Mouse (Mus musculus): Measurements from ENCODE around the gene Rab27a. TPM values are rescaled to one million over a fixed set of nuclear protein-coding genes. Genes with fewer than 3 reads are reported as not detected.
"Not testable (repeated sequence)": the region's sequence is repeated elsewhere in the genome, so short reads cannot be mapped to it uniquely, and the experiment has no call there.

Gene Rab27a
- total and polyA plus RNA-seq, 3 experiments, result 2.3 to 5.6 (median 4.5) TPM

DNA sequence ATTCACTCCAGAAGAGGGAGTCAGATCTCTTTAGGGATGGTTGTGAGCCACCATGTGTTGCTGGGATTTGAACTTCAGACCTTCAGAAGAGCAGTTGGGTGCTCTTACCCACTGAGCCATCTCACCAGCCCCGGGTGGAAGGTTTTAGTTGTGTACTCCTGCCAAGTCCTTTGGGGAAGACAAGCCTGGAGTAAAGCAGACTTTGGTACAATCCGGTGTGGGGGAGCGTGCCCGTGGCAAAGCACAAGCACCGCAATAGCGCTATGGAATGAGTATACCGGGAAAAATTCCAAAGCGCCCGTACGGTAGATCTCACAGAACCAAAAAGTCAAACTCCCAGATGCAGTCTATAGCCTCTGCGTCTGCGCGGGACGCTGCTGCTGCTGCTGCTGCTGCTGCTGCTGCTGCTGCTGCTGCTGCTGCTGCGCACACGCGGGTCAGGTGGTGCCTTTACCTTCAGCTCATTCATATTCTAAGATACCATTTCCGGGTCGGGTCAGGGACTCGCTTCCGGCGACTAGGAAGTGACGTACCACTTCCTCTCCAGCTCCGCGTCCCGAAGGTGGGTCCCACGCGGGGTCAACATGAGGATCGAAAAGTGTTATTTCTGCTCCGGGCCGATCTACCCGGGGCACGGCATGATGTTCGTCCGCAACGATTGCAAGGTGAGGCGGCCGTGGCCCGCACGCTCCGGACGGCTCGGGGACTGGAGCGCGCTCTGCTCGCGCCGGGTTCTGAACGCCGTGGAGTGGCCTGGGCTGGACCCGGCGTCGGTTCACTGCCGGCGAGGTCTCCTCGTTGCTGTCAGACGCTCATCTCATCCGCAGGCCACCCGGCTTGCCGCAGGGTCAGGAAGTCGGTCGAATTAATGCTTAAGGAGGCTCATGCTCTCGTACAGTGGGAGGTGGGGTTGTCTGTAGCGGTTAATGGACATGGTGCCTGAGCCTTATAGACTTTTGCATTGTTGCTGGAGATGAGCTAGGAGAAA, 68.6 kb downstream of the Rab27a start, which contains the start of gene Rsl24d1:
Rsl24d1 (plus strand) TSS at position 508 of the 988 bp plus-strand sequence.
- Histone ChIP-seq H3K27ac (peak within 1 kb of the TSS; percentile 77), H3K79me2 (replicated peaks; ENCODE audit: control insufficient read depth, insufficient read depth, low read length) (peaks cover 2% of the 10 kb centered on the region; the same call in 1 of the 2 replicates), H3K36me3 (ENCODE audit: control insufficient read depth, insufficient read depth, low read length) (no peaks in the 10 kb centered on the region; the same call in none of the 2 replicates), H3K4me3 (peak within 1 kb of the TSS; percentile 88), H3K27me3 (ENCODE audit: control insufficient read depth, insufficient read depth, low read length) (no peaks in the 10 kb centered on the region), H3K4me1 (ENCODE audit: control insufficient read depth, insufficient read depth, low read length) (no peaks in the 10 kb centered on the region), H3K9ac (ENCODE audit: low read depth, low read length) (peak within 1 kb of the TSS; percentile 96)
- peak; percentile 86 to 90 for DNase-seq
- intact Hi-C loops (cut with DNase I), result loop anchor here (5.0 kb wide), 2 partner anchors 71 to 126 kb away; partner anchors contain the start of genes Ccpg1, Ccpg1os, Pigb and Rab27a
- WGBS, result under 1% methylated on average over 64 of the region's 64 CpGs
- TF ChIP-seq EP300 (IDR thresholded peaks at IDR 0.05; ENCODE audit: insufficient read depth, low read depth, low read length), result no peak
- TF ChIP-seq POLR2A (IDR thresholded peaks at IDR 0.05; ENCODE audit: insufficient read depth, low read depth, low read length), result peak; percentile 66

DNA sequence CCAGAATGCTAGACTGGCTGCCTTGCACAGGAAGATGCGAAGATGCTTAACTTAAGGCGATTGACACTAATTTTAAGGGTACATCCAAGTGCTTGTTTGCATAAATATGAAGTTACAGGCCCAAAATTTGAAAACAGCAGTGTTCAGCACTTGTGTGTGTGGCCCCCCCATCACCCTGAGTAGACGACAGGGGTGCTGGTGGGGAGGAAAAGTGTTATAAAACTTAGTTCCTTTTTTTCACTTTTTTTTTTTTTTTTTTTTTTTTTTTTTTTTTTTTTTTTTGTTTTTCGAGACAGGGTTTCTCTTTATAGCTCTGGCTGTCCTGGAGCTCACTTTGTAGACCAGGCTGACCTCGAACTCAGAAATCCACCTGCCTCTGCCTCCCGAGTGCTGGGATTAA, 72.0 kb downstream of the Rab27a start:
- H3K9ac ChIP-seq (ENCODE audit: low read depth, low read length); H3K4me1 ChIP-seq (ENCODE audit: control insufficient read depth, insufficient read depth, low read length); H3K79me2 ChIP-seq (replicated peaks; ENCODE audit: control insufficient read depth, insufficient read depth, low read length); H3K27me3 ChIP-seq (ENCODE audit: control insufficient read depth, insufficient read depth, low read length); intact Hi-C loops (cut with DNase I); H3K4me3 ChIP-seq; H3K36me3 ChIP-seq (ENCODE audit: control insufficient read depth, insufficient read depth, low read length); DNase-seq; H3K27ac ChIP-seq: not testable (repeated sequence)
- 72% methylated on average over 6 of the region's 6 CpGs for WGBS

DNA sequence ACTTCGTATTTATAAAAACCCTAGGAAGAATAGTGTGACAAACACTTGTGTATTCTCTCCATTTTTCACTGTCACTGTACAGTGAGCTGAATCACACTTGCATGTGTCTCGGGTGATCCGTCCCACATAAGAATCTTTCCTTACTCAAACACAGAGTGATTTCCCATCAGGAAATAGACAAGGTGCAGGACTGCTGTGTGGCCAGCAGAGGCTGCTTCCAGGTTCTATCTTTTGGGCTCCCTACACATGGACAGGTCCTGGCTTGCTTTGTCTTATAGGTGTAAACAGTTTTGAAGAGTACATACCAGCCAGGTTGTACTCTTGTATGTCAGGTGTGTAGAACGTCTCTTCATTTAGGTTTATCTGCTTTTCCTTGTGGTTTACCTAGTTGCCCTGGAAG, 73.4 kb downstream of the Rab27a start:
- H3K27me3 ChIP-seq (ENCODE audit: control insufficient read depth, insufficient read depth, low read length), result no peaks in the 10 kb centered on the region
- 76% methylated on average over 4 of the region's 4 CpGs for WGBS
- no peaks in the 10 kb centered on the region; the same call in none of the 2 replicates for H3K36me3 ChIP-seq (ENCODE audit: control insufficient read depth, insufficient read depth, low read length)
- no peaks in the 10 kb centered on the region for H3K4me1 ChIP-seq (ENCODE audit: control insufficient read depth, insufficient read depth, low read length)
- no peak overlapping the region for H3K27ac ChIP-seq
- no peak overlapping the region for H3K9ac ChIP-seq (ENCODE audit: low read depth, low read length)
- no peak for DNase-seq
- no peak overlapping the region for H3K4me3 ChIP-seq
- intact Hi-C loops (cut with DNase I), result no loop called here
- no peak for TF ChIP-seq CTCF (IDR thresholded peaks at IDR 0.05)
- TF ChIP-seq POLR2A (IDR thresholded peaks at IDR 0.05; ENCODE audit: insufficient read depth, low read depth, low read length), result no peak
- no peak for TF ChIP-seq EP300 (IDR thresholded peaks at IDR 0.05; ENCODE audit: insufficient read depth, low read depth, low read length)
- peaks cover 2% of the 10 kb centered on the region; the same call in 1 of the 2 replicates for H3K79me2 ChIP-seq (replicated peaks; ENCODE audit: control insufficient read depth, insufficient read depth, low read length)

DNA sequence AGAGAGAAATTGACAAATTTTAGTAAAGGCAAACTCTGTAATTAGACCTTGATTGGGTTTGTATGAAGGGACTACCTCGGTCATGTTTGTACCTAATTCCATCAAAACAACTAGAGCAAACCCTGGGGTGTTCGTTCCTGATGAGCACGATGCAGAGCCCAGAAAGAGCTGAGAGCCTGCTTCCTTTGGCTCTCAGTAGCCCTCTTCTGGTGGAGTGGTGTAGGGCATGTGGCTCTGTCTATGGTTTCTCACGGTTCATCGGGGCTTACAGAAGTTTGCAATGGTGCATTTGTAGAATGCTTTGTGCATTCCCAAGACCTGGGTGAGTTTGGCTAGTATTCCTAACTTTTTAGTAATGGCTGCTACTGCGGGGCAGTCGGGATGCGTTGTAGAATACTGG, 77.1 kb downstream of the Rab27a start:
- Histone ChIP-seq H3K4me3 (no peak overlapping the region), H3K4me1 (ENCODE audit: control insufficient read depth, insufficient read depth, low read length) (no peaks in the 10 kb centered on the region), H3K9ac (ENCODE audit: low read depth, low read length) (no peak overlapping the region), H3K79me2 (replicated peaks; ENCODE audit: control insufficient read depth, insufficient read depth, low read length) (no peaks in the 10 kb centered on the region), H3K27me3 (ENCODE audit: control insufficient read depth, insufficient read depth, low read length) (no peaks in the 10 kb centered on the region), H3K27ac (no peak overlapping the region), H3K36me3 (ENCODE audit: control insufficient read depth, insufficient read depth, low read length) (no peaks in the 10 kb centered on the region; the same call in 1 of the 2 replicates)
- TF ChIP-seq EP300 (IDR thresholded peaks at IDR 0.05; ENCODE audit: insufficient read depth, low read depth, low read length) (no peak), CTCF (IDR thresholded peaks at IDR 0.05) (peak; percentile 59), POLR2A (IDR thresholded peaks at IDR 0.05; ENCODE audit: insufficient read depth, low read depth, low read length) (no peak)
- WGBS, result 63% methylated on average over 8 of the region's 8 CpGs
- no peak for DNase-seq
- intact Hi-C loops (cut with DNase I), result no loop called here

DNA sequence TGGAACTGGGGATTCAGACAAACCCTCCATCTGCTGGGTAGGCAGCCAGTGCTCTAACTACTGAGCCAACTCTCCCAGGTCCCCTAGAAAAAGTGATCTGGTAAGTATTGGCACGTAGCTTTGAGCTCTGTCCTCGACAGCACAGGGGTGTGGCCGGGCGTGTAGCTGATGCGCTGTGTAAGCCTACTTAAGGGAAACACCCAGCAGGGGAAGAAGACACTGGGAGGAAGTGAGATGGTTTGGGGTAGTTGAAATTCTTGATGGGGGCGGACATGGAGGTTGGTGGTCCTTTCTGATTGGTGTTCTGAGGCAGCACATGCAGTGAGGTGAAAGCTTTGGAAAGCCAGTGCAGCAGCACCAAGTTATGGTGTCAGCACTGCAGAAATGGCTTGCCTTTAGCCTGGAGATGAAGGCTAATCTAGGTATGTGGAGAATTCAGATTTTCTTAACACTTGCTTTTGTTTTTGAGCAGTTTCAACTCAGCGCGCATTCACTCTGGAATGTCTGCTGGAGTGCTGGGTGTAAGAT, 80.5 kb downstream of the Rab27a start:
- H3K27me3 ChIP-seq (ENCODE audit: control insufficient read depth, insufficient read depth, low read length), result no peaks in the 10 kb centered on the region
- intact Hi-C loops (cut with DNase I), result no loop called here
- WGBS, result 88% methylated on average over 8 of the region's 8 CpGs
- no peak overlapping the region for H3K4me3 ChIP-seq
- no peak overlapping the region for H3K27ac ChIP-seq
- no peaks in the 10 kb centered on the region for H3K4me1 ChIP-seq (ENCODE audit: control insufficient read depth, insufficient read depth, low read length)
- no peak for TF ChIP-seq POLR2A (IDR thresholded peaks at IDR 0.05; ENCODE audit: insufficient read depth, low read depth, low read length)
- no peak for TF ChIP-seq EP300 (IDR thresholded peaks at IDR 0.05; ENCODE audit: insufficient read depth, low read depth, low read length)
- no peak for TF ChIP-seq CTCF (IDR thresholded peaks at IDR 0.05)
- no peaks in the 10 kb centered on the region for H3K79me2 ChIP-seq (replicated peaks; ENCODE audit: control insufficient read depth, insufficient read depth, low read length)
- H3K9ac ChIP-seq (ENCODE audit: low read depth, low read length), result no peak overlapping the region
- no peaks in the 10 kb centered on the region for H3K36me3 ChIP-seq (ENCODE audit: control insufficient read depth, insufficient read depth, low read length)
- DNase-seq, result no peak

DNA sequence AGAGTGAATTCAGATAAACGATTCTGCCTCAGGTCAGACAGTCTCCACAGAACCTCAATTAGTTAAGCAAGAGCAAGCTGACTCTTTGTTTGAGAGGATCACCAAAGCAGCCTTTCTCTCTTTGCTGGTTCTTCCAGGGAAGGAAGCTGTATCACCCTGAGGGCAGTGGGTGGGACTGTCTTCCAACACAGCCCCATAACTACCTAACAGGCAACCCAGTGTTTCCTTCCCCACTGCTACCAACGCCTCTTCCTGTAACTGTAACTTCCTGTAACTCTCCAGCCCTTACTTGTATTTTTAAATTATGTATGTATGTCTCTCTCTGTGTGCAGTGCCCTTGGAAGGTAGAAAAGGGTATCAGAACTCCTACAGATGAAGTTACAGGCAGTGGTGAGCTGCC, 82.8 kb downstream of the Rab27a start:
- no peaks in the 10 kb centered on the region for H3K36me3 ChIP-seq (ENCODE audit: control insufficient read depth, insufficient read depth, low read length)
- 68% methylated on average over 2 of the region's 2 CpGs for WGBS

More for the DNA sequence above, 82.8 kb downstream of the Rab27a start:
- Histone ChIP-seq H3K4me3 (no peak overlapping the region), H3K27me3 (ENCODE audit: control insufficient read depth, insufficient read depth, low read length) (no peaks in the 10 kb centered on the region), H3K79me2 (replicated peaks; ENCODE audit: control insufficient read depth, insufficient read depth, low read length) (no peaks in the 10 kb centered on the region), H3K27ac (no peak overlapping the region), H3K9ac (ENCODE audit: low read depth, low read length) (no peak overlapping the region), H3K4me1 (ENCODE audit: control insufficient read depth, insufficient read depth, low read length) (no peaks in the 10 kb centered on the region)
- TF ChIP-seq POLR2A (IDR thresholded peaks at IDR 0.05; ENCODE audit: insufficient read depth, low read depth, low read length) (no peak), EP300 (IDR thresholded peaks at IDR 0.05; ENCODE audit: insufficient read depth, low read depth, low read length) (no peak), CTCF (IDR thresholded peaks at IDR 0.05) (no peak)
- intact Hi-C loops (cut with DNase I), result no loop called here
- no peak for DNase-seq

All from heart, adult 2 months (tissue).